Mouse (Mus musculus): ENCODE data around the gene 4930544G11Rik.

4930544G11Rik gene

GRCm38 (mm10) chr6:65952309-65952708 is at the start of gene 4930544G11Rik:
TSS of gene 4930544G11Rik (plus strand) at chr6:65952609.
- no peak for DNase-seq

GRCm38 (mm10) chr6:65906657-65907182 is 45.7 kb upstream of the 4930544G11Rik start:
- DNase-seq, result no peak

GRCm38 (mm10) chr6:65915421-65915820 is 37.0 kb upstream of the 4930544G11Rik start:
- no peak for DNase-seq

- no peak for DNase-seq
Measured at GRCm38 (mm10) chr6:65921703-65922102, 30.7 kb upstream of the 4930544G11Rik start.

GRCm38 (mm10) chr6:65923501-65924084 is 28.8 kb upstream of the 4930544G11Rik start:
- no peak for DNase-seq

GRCm38 (mm10) chr6:65925737-65926333 is 26.6 kb upstream of the 4930544G11Rik start:
- no peak for DNase-seq

- DNase-seq, result no peak
Measured at GRCm38 (mm10) chr6:65930523-65930922, 21.9 kb upstream of the 4930544G11Rik start.

GRCm38 (mm10) chr6:65932776-65933175 is 19.6 kb upstream of the 4930544G11Rik start:
- DNase-seq, result no peak

- no peak for DNase-seq
Measured at GRCm38 (mm10) chr6:65933177-65933576, 19.2 kb upstream of the 4930544G11Rik start.

- no peak for DNase-seq
Measured at GRCm38 (mm10) chr6:65935566-65936281, 16.7 kb upstream of the 4930544G11Rik start.

GRCm38 (mm10) chr6:65950492-65950891 is 1.9 kb upstream of the 4930544G11Rik start:
- peak in 1 of 2 experiments; percentile 12 for DNase-seq

- DNase-seq, result peak; percentile 72 to 77
Measured at GRCm38 (mm10) chr6:65969386-65970111, 17.1 kb downstream of the 4930544G11Rik start.

- DNase-seq, result peak in 1 of 2 experiments; percentile 6
Measured at GRCm38 (mm10) chr6:65970410-65970809, 18.0 kb downstream of the 4930544G11Rik start.

GRCm38 (mm10) chr6:65992081-65992480 is 39.7 kb downstream of the 4930544G11Rik start:
- DNase-seq, result no peak

GRCm38 (mm10) chr6:65998343-65998742 is 45.9 kb downstream of the 4930544G11Rik start:
- no peak for DNase-seq
